Mouse (Mus musculus) CH12.LX (cell line): ENCODE measurements around the gene Vps35l.

Experiments used
- CTCF ChIP-seq, 2 experiments: IDR thresholded peaks in 1 of 2; conservative IDR thresholded peaks in 1 of 2; 2 replicates each; pipeline ENCODE4 v1.5.1; 2011 to 2012; ENCODE audit warnings: low read depth in 2 of 2, low read length in 2 of 2, improper control_type of control experiment in 1 of 2, inconsistent platforms in 1 of 2, mild to moderate bottlenecking in 1 of 2, moderate library complexity in 1 of 2
- E2F4 ChIP-seq: IDR thresholded peaks from 2 replicates; pipeline ENCODE4 v1.6.1; 2011; ENCODE audit warnings: low read depth, low read length, improper control_type of control experiment; ENCODE audit not compliant: insufficient replicate concordance
- ELF1 ChIP-seq: IDR thresholded peaks from 2 replicates; pipeline ENCODE4 v1.6.1; 2014; ENCODE audit warnings: low read depth, mild to moderate bottlenecking, inconsistent platforms, low read length, improper control_type of control experiment
- EP300 ChIP-seq: IDR thresholded peaks from 2 replicates; pipeline ENCODE4 v1.6.1; 2011; ENCODE audit warnings: low read length, improper control_type of control experiment
- JUND ChIP-seq: conservative IDR thresholded peaks from 2 replicates; pipeline ENCODE4 v1.6.1; 2011; ENCODE audit warnings: low read depth, low read length, improper control_type of control experiment
- KAT2A ChIP-seq: IDR thresholded peaks from 2 replicates; pipeline ENCODE4 v1.6.1; 2012; ENCODE audit warnings: low read length, improper control_type of control experiment, inconsistent platforms; ENCODE audit not compliant: insufficient replicate concordance
- MAFK ChIP-seq: IDR thresholded peaks from 2 replicates; pipeline ENCODE4 v1.6.1; 2011; ENCODE audit warnings: low read length, improper control_type of control experiment; ENCODE audit not compliant: insufficient replicate concordance
- MEF2A ChIP-seq: IDR thresholded peaks from 2 replicates; pipeline ENCODE4 v1.6.1; 2014; ENCODE audit warnings: low read depth, mild to moderate bottlenecking, inconsistent platforms, low read length, improper control_type of control experiment, borderline replicate concordance
- POLR2A ChIP-seq: IDR thresholded peaks from 2 replicates; pipeline ENCODE4 v1.6.1; 2011; ENCODE audit warnings: low read depth, mild to moderate bottlenecking, improper control_type of control experiment, low read length
- RCOR1 ChIP-seq: conservative IDR thresholded peaks from 2 replicates; pipeline ENCODE4 v1.6.1; 2012; ENCODE audit warnings: low read depth, mild to moderate bottlenecking, inconsistent platforms, low read length, improper control_type of control experiment
- SIN3A ChIP-seq: IDR thresholded peaks from 2 replicates; pipeline ENCODE4 v1.6.1; 2012; ENCODE audit warnings: low read length, improper control_type of control experiment, inconsistent platforms
- TCF12 ChIP-seq: IDR thresholded peaks from 2 replicates; pipeline ENCODE4 v1.6.1; 2014; ENCODE audit warnings: low read depth, mild to moderate bottlenecking, inconsistent platforms, low read length, improper control_type of control experiment
- ZKSCAN1 ChIP-seq: IDR thresholded peaks from 2 replicates; pipeline ENCODE4 v1.6.1; 2012; ENCODE audit warnings: low read depth, inconsistent platforms, low read length, improper control_type of control experiment, borderline replicate concordance
- ZNF384 ChIP-seq: IDR thresholded peaks from 2 replicates; pipeline ENCODE4 v1.6.1; 2012; ENCODE audit warnings: low read depth, low read length, improper control_type of control experiment, inconsistent platforms

- no peak for TF ChIP-seq RCOR1
- TF ChIP-seq E2F4 = no peak
- no peak for TF ChIP-seq MEF2A
- TF ChIP-seq POLR2A = no peak
- TF ChIP-seq SIN3A = no peak
- TF ChIP-seq ZNF384 = no peak
- no peak for TF ChIP-seq EP300
- no peak for TF ChIP-seq CTCF (conservative IDR thresholded peaks at IDR 0.05 in 1 of 2, IDR thresholded peaks at IDR 0.05 in 1 of 2; ENCODE audit: low read depth in 2 of 2, low read length in 2 of 2)
- TF ChIP-seq JUND = no peak
- no peak for TF ChIP-seq TCF12
- no peak for TF ChIP-seq KAT2A
- no peak for TF ChIP-seq ELF1
- TF ChIP-seq ZKSCAN1 = no peak
- no peak for TF ChIP-seq MAFK
Measured at GRCm38 (mm10) chr7:118841030-118841745, 101.2 kb downstream of the Vps35l start.
